Mouse (Mus musculus) MEL (cell line): ENCODE measurements around the gene Cspg4. TPM values are rescaled to one million over a fixed set of nuclear protein-coding genes. Genes with fewer than 3 reads are reported as not detected.
A peak's percentile ranks its signal among the peaks of the same experiment; 100 is the strongest.

Experiments
- DNase-seq: peaks from one replicate; pipeline ENCODE4 v3.0.0; 2011; ENCODE audit warnings: low read depth, low spot score
- H3K27ac ChIP-seq: 2 replicates; pipeline ENCODE4 v1.5.1; 2012; ENCODE audit warnings: low read depth, mild to moderate bottlenecking, control low read depth, low read length, moderate library complexity; ENCODE audit not compliant: control insufficient read depth
- H3K27me3 ChIP-seq, 2 experiments: fragments of 150-350 bp in 1 of 2; sonication (generic) in 1 of 2; 2 replicates each; pipeline ENCODE4 v1.6.1; 2012; ENCODE audit warnings: low read length in 2 of 2, mild to moderate bottlenecking in 2 of 2, improper control_type of control experiment in 1 of 2, moderate library complexity in 1 of 2; ENCODE audit not compliant: insufficient read depth in 2 of 2, control insufficient read depth in 1 of 2
- H3K36me3 ChIP-seq, 2 experiments: 2 replicates each; pipeline ENCODE4 v1.6.1; 2012 to 2014; ENCODE audit warnings: low read length in 2 of 2, improper control_type of control experiment in 1 of 2, inconsistent platforms in 1 of 2, mild to moderate bottlenecking in 1 of 2; ENCODE audit not compliant: insufficient read depth in 2 of 2, control insufficient read depth in 1 of 2
- H3K4me1 ChIP-seq, 2 experiments: fragments of 150-350 bp in 1 of 2; sonication (generic) in 1 of 2; 2 replicates each; pipeline ENCODE4 v1.6.1; 2012; ENCODE audit warnings: low read length in 2 of 2, improper control_type of control experiment in 1 of 2, mild to moderate bottlenecking in 1 of 2; ENCODE audit not compliant: insufficient read depth in 2 of 2, control insufficient read depth in 1 of 2
- H3K4me3 ChIP-seq, 2 experiments: fragments of 150-350 bp in 1 of 2; sonication (generic) in 1 of 2; 2 replicates each; pipeline ENCODE4 v1.5.1; 2012; ENCODE audit warnings: low read depth in 2 of 2, low read length in 2 of 2, mild to moderate bottlenecking in 2 of 2, moderate library complexity in 2 of 2, control low read depth in 1 of 2, improper control_type of control experiment in 1 of 2; ENCODE audit not compliant: control insufficient read depth in 1 of 2, insufficient read depth in 1 of 2
- H3K79me2 ChIP-seq: 2 replicates; pipeline ENCODE4 v1.6.1; 2012; ENCODE audit warnings: mild to moderate bottlenecking, low read length, moderate library complexity; ENCODE audit not compliant: control insufficient read depth, poor library complexity, insufficient read depth
- H3K9ac ChIP-seq: 2 replicates; pipeline ENCODE4 v1.6.1; 2012; ENCODE audit warnings: low read depth, mild to moderate bottlenecking, control low read depth, low read length, moderate library complexity; ENCODE audit not compliant: control insufficient read depth, poor library complexity, severe bottlenecking
- H3K9me3 ChIP-seq: fragments of 150-350 bp; sonication (generic); replicated peaks from 2 replicates; pipeline ENCODE4 v1.6.1; 2012; ENCODE audit warnings: mild to moderate bottlenecking, low read length, improper control_type of control experiment, moderate library complexity; ENCODE audit not compliant: insufficient read depth
- GABPA ChIP-seq: IDR thresholded peaks from 2 replicates; pipeline ENCODE4 v1.6.1; 2012; ENCODE audit warnings: low read depth, mild to moderate bottlenecking, inconsistent platforms, low read length, improper control_type of control experiment, moderate library complexity
- GATA1 ChIP-seq: IDR thresholded peaks from 2 replicates; pipeline ENCODE4 v1.6.1; 2011; ENCODE audit warnings: low read depth, low read length, improper control_type of control experiment
- HCFC1 ChIP-seq: IDR thresholded peaks from 2 replicates; pipeline ENCODE4 v1.6.1; 2012; ENCODE audit warnings: low read depth, mild to moderate bottlenecking, inconsistent platforms, low read length, improper control_type of control experiment, moderate library complexity
- MAX ChIP-seq: IDR thresholded peaks from 2 replicates; pipeline ENCODE4 v1.6.1; 2011; ENCODE audit warnings: low read length, improper control_type of control experiment
- MXI1 ChIP-seq: IDR thresholded peaks from 2 replicates; pipeline ENCODE4 v1.6.1; 2011; ENCODE audit warnings: mild to moderate bottlenecking, low read depth, low read length, improper control_type of control experiment
- MYB ChIP-seq: IDR thresholded peaks from 2 replicates; pipeline ENCODE4 v1.6.1; 2011; ENCODE audit warnings: mild to moderate bottlenecking, low read depth, low read length, improper control_type of control experiment
- MYC ChIP-seq: IDR thresholded peaks from 2 replicates; pipeline ENCODE4 v1.6.1; 2011; ENCODE audit warnings: low read depth, mild to moderate bottlenecking, low read length, improper control_type of control experiment, moderate library complexity
- POLR2A ChIP-seq, 2 experiments: IDR thresholded peaks; 2 replicates each; pipeline ENCODE4 v1.6.1; 2011 to 2012; ENCODE audit warnings: low read length in 2 of 2, mild to moderate bottlenecking in 2 of 2, control low read depth in 1 of 2, improper control_type of control experiment in 1 of 2, low read depth in 1 of 2, moderate library complexity in 1 of 2; ENCODE audit not compliant: control insufficient read depth in 1 of 2, insufficient read depth in 1 of 2, poor library complexity in 1 of 2
- POLR2AphosphoS2 ChIP-seq: IDR thresholded peaks from 2 replicates; pipeline ENCODE4 v1.6.1; 2011; ENCODE audit warnings: low read length, improper control_type of control experiment
- POLR2AphosphoS5 ChIP-seq: IDR thresholded peaks from 2 replicates; pipeline ENCODE4 v1.6.1; 2012; ENCODE audit warnings: low read depth, borderline replicate concordance, mild to moderate bottlenecking, inconsistent platforms, low read length, moderate library complexity, mixed read lengths
- RCOR1 ChIP-seq: IDR thresholded peaks from 2 replicates; pipeline ENCODE4 v1.6.1; 2012; ENCODE audit warnings: low read depth, mild to moderate bottlenecking, inconsistent platforms, low read length, improper control_type of control experiment
- TCF12 ChIP-seq: IDR thresholded peaks from 2 replicates; pipeline ENCODE4 v1.6.1; 2014; ENCODE audit warnings: low read depth, mild to moderate bottlenecking, inconsistent platforms, low read length, improper control_type of control experiment, moderate library complexity
- UBTF ChIP-seq: IDR thresholded peaks from 2 replicates; pipeline ENCODE4 v1.6.1; 2012; ENCODE audit warnings: low read depth, mild to moderate bottlenecking, inconsistent platforms, low read length, improper control_type of control experiment, moderate library complexity, borderline replicate concordance; ENCODE audit not compliant: insufficient read depth
- USF1 ChIP-seq: IDR thresholded peaks from 2 replicates; pipeline ENCODE4 v1.6.1; 2014; ENCODE audit warnings: low read depth, mild to moderate bottlenecking, inconsistent platforms, low read length, improper control_type of control experiment, moderate library complexity
- USF2 ChIP-seq, 2 experiments: IDR thresholded peaks; 2 replicates each; pipeline ENCODE4 v1.6.1; 2011 to 2012; ENCODE audit warnings: improper control_type of control experiment in 2 of 2, low read length in 2 of 2, borderline replicate concordance in 1 of 2, inconsistent platforms in 1 of 2, low read depth in 1 of 2, mild to moderate bottlenecking in 1 of 2; ENCODE audit not compliant: insufficient read depth in 1 of 2
- ZNF384 ChIP-seq: IDR thresholded peaks from 2 replicates; pipeline ENCODE4 v1.6.1; 2012; ENCODE audit warnings: low read depth, mild to moderate bottlenecking, inconsistent platforms, low read length, improper control_type of control experiment
- polyA plus RNA-seq, 2 experiments: library from polyadenylated mRNA; stranded (reverse) in 1 of 2; unstranded in 1 of 2; fragments of >175 nt in 1 of 2; fragments of >200 nt in 1 of 2; gene quantifications; 2 replicates each; pipeline versions ENCODE4 v1.2.1 to v1.2.4; 2012; ENCODE audit warnings: low replicate concordance in 2 of 2, low read depth in 1 of 2; ENCODE audit not compliant: insufficient read length in 2 of 2, insufficient read depth in 1 of 2, missing spikeins in 1 of 2
- total RNA-seq: library from RNA; depleted of rRNA; stranded (reverse); fragments of 300-350 nt; gene quantifications from 2 replicates; pipeline ENCODE4 v1.2.3, GENCODE M21; 2012

Gene Cspg4
- total and polyA plus RNA-seq, 3 experiments: 0.15 to 0.23 TPM; not detected in 1

GRCm38 (mm10) chr9:56937223-56938160 is 72.7 kb downstream of the Cspg4 start, which contains the start of gene Imp3 (continued):
- TF ChIP-seq RCOR1 (no peak), MYC (peak; percentile 82), POLR2AphosphoS5 (peak; percentile 36; the same call in 1 of the 2 replicates), MYB (peak; percentile 70), POLR2A (IDR thresholded peaks at IDR 0.05; ENCODE audit: control insufficient read depth in 1 of 2, insufficient read depth in 1 of 2, low read depth in 1 of 2, low read length in 2 of 2, poor library complexity in 1 of 2) (peak; percentile 45 to 96; a peak in 2 of 4 replicates)

- TF ChIP-seq ZNF384: no peak
- peak; percentile 23; the same call in 1 of the 2 replicates for TF ChIP-seq MYC
- TF ChIP-seq GATA1: peak; percentile 11; the same call in 1 of the 2 replicates
- no peak for TF ChIP-seq TCF12
- TF ChIP-seq MAX: peak; percentile 70
- no peak for TF ChIP-seq GABPA
- 0 out of 4 replicates have a peak, but pooled peaks of 1 of the 2 experiments have one; percentile 4 for TF ChIP-seq POLR2A (IDR thresholded peaks at IDR 0.05; ENCODE audit: control insufficient read depth in 1 of 2, insufficient read depth in 1 of 2, low read depth in 1 of 2, low read length in 2 of 2, poor library complexity in 1 of 2)
- TF ChIP-seq HCFC1: no peak; the same call in 1 of the 2 replicates
- TF ChIP-seq POLR2AphosphoS2: no peak
- no peak for TF ChIP-seq UBTF
- no peak for TF ChIP-seq POLR2AphosphoS5
- TF ChIP-seq USF2 (IDR thresholded peaks at IDR 0.05; ENCODE audit: borderline replicate concordance in 1 of 2, insufficient read depth in 1 of 2, low read depth in 1 of 2, low read length in 2 of 2): no peak
- peak; percentile 79; the same call in 1 of the 2 replicates for TF ChIP-seq MXI1
- peak; percentile 29; the same call in 1 of the 2 replicates for TF ChIP-seq USF1
- Histone ChIP-seq H3K4me1 (peaks cover 0 to 4% of the 10 kb centered on the region in 2 experiments), H3K27ac (peak overlapping the region; percentile 86), H3K9ac (peak overlapping the region; percentile 94), H3K9me3 (no peaks in the 10 kb centered on the region), H3K4me3 (peak overlapping the region; percentile 97 to 99), H3K36me3 (peaks cover 0 to 16% of the 10 kb centered on the region in 2 experiments; a peak in 1 of 4 replicates), H3K79me2 (peaks cover 23% of the 10 kb centered on the region), H3K27me3 (no peaks in the 10 kb centered on the region)
- peak; percentile 64 for DNase-seq
These were observed 73.5 kb downstream of the Cspg4 start for GRCm38 (mm10) chr9:56938374-56938773.
